Mouse (Mus musculus) small intestine, adult 2 months (tissue): ENCODE measurements around the gene Ralb.

Source experiments
- CTCF ChIP-seq: fragments of 200-500 bp; IDR thresholded peaks from 2 replicates; pipeline ENCODE4 v1.5.1; 2012; ENCODE audit warnings: low read depth, mild to moderate bottlenecking, control low read depth, inconsistent platforms, low read length, moderate library complexity, mixed read lengths; ENCODE audit not compliant: insufficient replicate concordance, insufficient read length; ENCODE audit errors: extremely low read depth
- POLR2A ChIP-seq: fragments of 200-500 bp; IDR thresholded peaks from 2 replicates; pipeline ENCODE4 v1.6.1; 2012; ENCODE audit warnings: low read depth, mild to moderate bottlenecking, control low read depth, inconsistent platforms, low read length, moderate library complexity

GRCm38 (mm10) chr1:119463386-119463785, 41.2 kb downstream of the Ralb start:
- no peak for TF ChIP-seq CTCF
- TF ChIP-seq POLR2A: no peak
